Mouse (Mus musculus): Measurements from ENCODE around the gene Igf1r. TPM values are rescaled to one million over a fixed set of nuclear protein-coding genes. Genes with fewer than 3 reads are reported as not detected.
"Not testable (repeated sequence)": the region's sequence is repeated elsewhere in the genome, so short reads cannot be mapped to it uniquely, and the experiment has no call there.

Gene Igf1r
- polyA plus RNA-seq, 1 experiment from 2014 or later, result 21.0 TPM

DNA sequence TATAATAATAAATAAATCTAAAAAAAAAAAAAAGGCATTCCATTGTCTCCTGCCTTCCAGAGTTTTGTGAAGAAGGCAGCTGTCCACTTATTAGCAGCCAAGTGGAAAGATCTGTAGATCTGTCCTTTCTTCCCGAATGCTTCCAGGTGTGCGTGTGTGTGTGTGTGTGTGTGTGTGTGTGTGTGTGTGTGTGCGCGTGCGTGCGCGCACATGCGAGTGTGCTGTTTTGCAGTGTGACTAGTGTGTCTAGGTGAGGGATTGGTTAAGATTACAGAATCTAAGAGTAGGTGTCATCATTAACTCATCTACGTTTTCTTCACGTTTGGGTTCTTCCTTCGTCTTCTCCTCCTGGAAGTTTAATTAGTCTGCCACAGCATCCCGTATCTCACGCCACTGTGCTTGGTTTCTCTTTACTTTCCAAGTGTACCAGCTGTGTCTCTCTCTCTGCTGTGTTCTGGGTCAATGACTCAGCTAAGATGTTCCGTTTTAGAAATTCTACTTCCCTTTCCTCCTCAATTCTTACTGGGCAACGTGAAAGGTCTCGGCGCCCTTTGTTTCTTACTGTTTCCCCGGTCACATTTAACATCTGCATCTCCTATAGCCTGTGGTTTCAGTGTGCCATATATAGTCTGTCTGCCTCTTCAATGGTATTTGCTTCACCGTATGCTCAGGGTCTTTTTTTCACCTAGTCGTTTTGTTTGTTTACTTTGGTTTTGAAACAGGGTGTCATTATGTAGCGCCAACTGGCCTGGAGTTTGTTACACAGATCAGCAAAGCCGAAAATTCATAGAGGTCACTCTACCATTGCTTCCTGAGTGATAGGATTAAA lies 329.9 kb downstream of the Igf1r start:
- H3K4me1 ChIP-seq (replicated peaks; ENCODE audit: control insufficient read depth, insufficient read depth, low read length), result no peaks in the 10 kb centered on the region
- H3K27me3 ChIP-seq (ENCODE audit: control insufficient read depth, insufficient read depth, low read length), result no peaks in the 10 kb centered on the region
- DNase-seq (ENCODE audit: low spot score) (no peak), ATAC-seq (ENCODE audit: low FRiP score) (no peak)
- H3K36me3 ChIP-seq (replicated peaks; ENCODE audit: control insufficient read depth, insufficient read depth), result no peaks in the 10 kb centered on the region
- no peak overlapping the region for H3K27ac ChIP-seq
- H3K4me2 ChIP-seq (replicated peaks), result no peak overlapping the region
- H3K9ac ChIP-seq, result no peak overlapping the region
- WGBS, result 86% methylated on average over 22 of the region's 22 CpGs
- no peaks in the 10 kb centered on the region for H3K9me3 ChIP-seq (ENCODE audit: control insufficient read depth, low read length)
- no peak overlapping the region for H3K4me3 ChIP-seq (replicated peaks; ENCODE audit: low read length)

DNA sequence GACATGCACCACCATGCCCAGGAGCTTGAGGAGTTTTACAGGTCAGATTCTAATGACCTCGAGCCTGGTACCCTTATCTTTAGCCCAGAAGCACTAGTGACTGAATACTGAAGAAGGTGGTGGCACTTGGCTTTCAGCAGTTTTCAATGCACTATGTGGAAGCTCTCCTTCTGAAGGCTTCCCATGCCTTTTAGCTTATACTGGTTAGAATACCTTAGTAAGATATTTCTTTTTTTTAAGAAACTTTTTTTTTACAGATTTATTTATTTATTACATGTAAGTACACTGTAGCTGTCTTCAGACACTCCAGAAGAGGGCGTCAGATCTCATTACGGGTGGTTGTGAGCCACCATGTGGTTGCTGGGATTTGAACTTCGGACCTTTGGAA lies 330.5 kb downstream of the Igf1r start:
- H3K4me3 ChIP-seq (replicated peaks; ENCODE audit: low read length); H3K9me3 ChIP-seq (ENCODE audit: control insufficient read depth, low read length); H3K27me3 ChIP-seq (ENCODE audit: control insufficient read depth, insufficient read depth, low read length); H3K27ac ChIP-seq; H3K4me2 ChIP-seq (replicated peaks); ATAC-seq (ENCODE audit: low FRiP score); DNase-seq (ENCODE audit: low spot score); H3K36me3 ChIP-seq (replicated peaks; ENCODE audit: control insufficient read depth, insufficient read depth); H3K4me1 ChIP-seq (replicated peaks; ENCODE audit: control insufficient read depth, insufficient read depth, low read length); H3K9ac ChIP-seq: not testable (repeated sequence)
- WGBS, result 87% methylated on average over 4 of the region's 4 CpGs

Other genes with a start within 250 kb of the Igf1r start
- gene Synm, start 193.1 kb upstream of the Igf1r start, polyA plus RNA-seq (2014; fragmentation: Nextera tagmentation; extraction: Ambion mirVana), result 3.7 and 4.4 TPM in 2 replicates